Mouse (Mus musculus) heart, postnatal 4 days (tissue): Measurements from ENCODE around the gene Fut1. TPM values are rescaled to one million over a fixed set of nuclear protein-coding genes. Genes with fewer than 3 reads are reported as not detected.

ENCODE experiments used
- total RNA-seq, 2 experiments: library from RNA; stranded (reverse); gene quantifications; 2 replicates each; pipeline ENCODE4 v1.2.3; 2021

Fut1 gene
- total RNA-seq, 2 experiments from 2014 or later, result not detected

Other genes starting within 250 kb of the Fut1 start
- gene Lin7b, start 246.7 kb upstream of the Fut1 start, total RNA-seq, result 1 to 10 TPM; 1.5 to 2.4 TPM
- gene Snrnp70, start 221.5 kb upstream of the Fut1 start, total RNA-seq, result 100 to 1,000 TPM; 203 to 223 TPM
- under 1 TPM; 0.43 to 0.59 TPM for gene Kcna7, start 211.6 kb upstream of the Fut1 start, total RNA-seq
- under 1 TPM; 0.17 to 0.43 TPM for gene Ntf5, start 203.6 kb upstream of the Fut1 start, total RNA-seq
- gene Lhb, start 196.5 kb upstream of the Fut1 start, total RNA-seq, result not detected
- 10 to 100 TPM; 82.7 to 90.3 TPM for gene Gys1, start 182.4 kb upstream of the Fut1 start, total RNA-seq
- 10 to 100 TPM; 38.7 to 39.3 TPM for gene Ruvbl2, start 179.2 kb upstream of the Fut1 start, total RNA-seq
- 100 to 1,000 TPM; 302 to 316 TPM for gene Ftl1, start 157.4 kb upstream of the Fut1 start, total RNA-seq
- 10 to 100 TPM; 48.6 to 50.7 TPM for gene Bax, start 150.4 kb upstream of the Fut1 start, total RNA-seq
- gene Tulp2, start 135.4 kb upstream of the Fut1 start, total RNA-seq, result 1 to 10 TPM in 1 of 2 experiments, not detected in 1; 1.1 TPM
- 1 to 10 TPM; 2.0 to 2.1 TPM for gene Gm45808, start 130.5 kb upstream of the Fut1 start, total RNA-seq
- gene Dhdh, start 128.5 kb upstream of the Fut1 start, total RNA-seq, result 1 to 10 TPM; 3.5 to 4.7 TPM
- 100 to 1,000 TPM; 121 to 131 TPM for gene Nucb1, start 106.9 kb upstream of the Fut1 start, total RNA-seq
- 10 to 100 TPM; 40.7 to 42.1 TPM for gene Ppp1r15a, start 91.0 kb upstream of the Fut1 start, total RNA-seq
- 1 to 10 TPM; 3.6 to 4.0 TPM for gene Plekha4, start 91.0 kb upstream of the Fut1 start, total RNA-seq
- gene Hsd17b14, start 62.4 kb upstream of the Fut1 start, total RNA-seq, result under 1 TPM in 1 of 2 experiments, not detected in 1; 0.20 TPM
- gene Bcat2, start 47.1 kb upstream of the Fut1 start, total RNA-seq, result 10 to 100 TPM; 56.1 to 64.7 TPM
- not detected for gene Fgf21, start 1.8 kb upstream of the Fut1 start, total RNA-seq
- gene Izumo1, start 4.5 kb downstream of the Fut1 start, total RNA-seq, result under 1 TPM; 0.56 to 0.60 TPM
- gene Rasip1, start 10.2 kb downstream of the Fut1 start, total RNA-seq, result 10 to 100 TPM; 50.0 to 50.5 TPM
- gene Mamstr, start 22.7 kb downstream of the Fut1 start, total RNA-seq, result 10 to 100 TPM in 1 of 2 experiments, 1 to 10 TPM in 1; 8.8 to 11.7 TPM
- gene Fut2, start 49.1 kb downstream of the Fut1 start, total RNA-seq, result not detected
- gene Ntn5, start 66.7 kb downstream of the Fut1 start, total RNA-seq, result not detected
- gene Sec1, start 77.1 kb downstream of the Fut1 start, total RNA-seq, result under 1 TPM; 0.14 to 0.18 TPM
- 1 to 10 TPM; 4.5 to 5.0 TPM for gene Car11, start 82.6 kb downstream of the Fut1 start, total RNA-seq
- 10 to 100 TPM; 22.6 to 25.1 TPM for gene Dbp, start 87.8 kb downstream of the Fut1 start, total RNA-seq
- 100 to 1,000 TPM; 787 to 798 TPM for gene Rpl18, start 98.2 kb downstream of the Fut1 start, total RNA-seq
- gene Sphk2, start 100.7 kb downstream of the Fut1 start, total RNA-seq, result 10 to 100 TPM; 14.2 to 16.7 TPM
- under 1 TPM; 0.38 to 0.43 TPM for gene Fam83e, start 103.9 kb downstream of the Fut1 start, total RNA-seq
- gene Spaca4, start 108.5 kb downstream of the Fut1 start, total RNA-seq, result not detected
- under 1 TPM; 0.10 to 0.16 TPM for gene Lmtk3, start 166.4 kb downstream of the Fut1 start, total RNA-seq
- gene Sult2b1, start 167.4 kb downstream of the Fut1 start, total RNA-seq, result not detected
- gene Cyth2, start 197.3 kb downstream of the Fut1 start, total RNA-seq, result 100 to 1,000 TPM; 105 to 107 TPM
- under 1 TPM; 0.34 to 0.38 TPM for gene Kcnj14, start 207.5 kb downstream of the Fut1 start, total RNA-seq
- 10 to 100 TPM; 19.3 to 19.9 TPM for gene Grwd1, start 213.7 kb downstream of the Fut1 start, total RNA-seq